Mouse (Mus musculus): ENCODE results near the gene Exosc2. TPM values are rescaled to one million over a fixed set of nuclear protein-coding genes. Genes with fewer than 3 reads are reported as not detected.

Gene Exosc2
- total and polyA plus RNA-seq, 3 experiments, result 128 to 219 (median 172) TPM

- no peaks in the 10 kb centered on the region for H3K27me3 ChIP-seq (ENCODE audit: control insufficient read depth in 1 of 2, insufficient read depth in 2 of 2, low read length in 2 of 2)
- TF ChIP-seq MYB (IDR thresholded peaks at IDR 0.05; ENCODE audit: low read depth, low read length) (no peak), MEF2A (IDR thresholded peaks at IDR 0.05; ENCODE audit: extremely low read depth, insufficient replicate concordance, low read depth, low read length, poor library complexity, severe bottlenecking) (no peak)
These were observed 30.5 kb upstream of the Exosc2 start, which contains the start of gene Prdm12 for GRCm38 (mm10) chr2:31639901-31640608. Gene Prdm12 (plus strand): TSS chr2:31640037.

GRCm38 (mm10) chr2:31640609-31641507 lies 29.7 kb upstream of the Exosc2 start:
- Histone ChIP-seq H3K36me3 (ENCODE audit: control insufficient read depth in 1 of 2, insufficient read depth in 2 of 2, low read length in 2 of 2) (no peaks in the 10 kb centered on the region), H3K27me3 (ENCODE audit: control insufficient read depth in 1 of 2, insufficient read depth in 2 of 2, low read length in 2 of 2) (peaks cover 0 to 2% of the 10 kb centered on the region in 2 experiments; a peak in 1 of 4 replicates), H3K4me3 (ENCODE audit: control insufficient read depth in 1 of 2, insufficient read depth in 1 of 2, low read depth in 2 of 2, low read length in 2 of 2) (no peak overlapping the region), H3K4me1 (ENCODE audit: control insufficient read depth in 1 of 2, insufficient read depth in 2 of 2, low read length in 2 of 2) (no peaks in the 10 kb centered on the region), H3K79me2 (ENCODE audit: control insufficient read depth, insufficient read depth, low read length, poor library complexity) (no peaks in the 10 kb centered on the region), H3K9ac (ENCODE audit: control insufficient read depth, low read depth, low read length, poor library complexity, severe bottlenecking) (no peak overlapping the region), H3K27ac (ENCODE audit: control insufficient read depth, low read depth, low read length) (no peak overlapping the region), H3K9me3 (replicated peaks; ENCODE audit: insufficient read depth, low read length) (no peaks in the 10 kb centered on the region)
- no peak for DNase-seq (ENCODE audit: low read depth, low spot score)
- TF ChIP-seq RAD21 (IDR thresholded peaks at IDR 0.05; ENCODE audit: low read depth, low read length) (no peak), POLR2AphosphoS2 (IDR thresholded peaks at IDR 0.05; ENCODE audit: low read length) (no peak), KAT2A (conservative IDR thresholded peaks at IDR 0.05; ENCODE audit: low read depth, low read length) (no peak), JUND (IDR thresholded peaks at IDR 0.05; ENCODE audit: low read depth, low read length) (no peak), SMC3 (IDR thresholded peaks at IDR 0.05; ENCODE audit: low read depth, low read length) (no peak), POLR2AphosphoS5 (IDR thresholded peaks at IDR 0.05; ENCODE audit: borderline replicate concordance, low read depth, low read length) (no peak), TAL1 (IDR thresholded peaks at IDR 0.05; ENCODE audit: low read length) (no peak), MAX (IDR thresholded peaks at IDR 0.05; ENCODE audit: low read length) (no peak), RCOR1 (IDR thresholded peaks at IDR 0.05; ENCODE audit: low read depth, low read length) (no peak), POLR2A (IDR thresholded peaks at IDR 0.05; ENCODE audit: control insufficient read depth in 1 of 2, insufficient read depth in 1 of 2, low read depth in 1 of 2, low read length in 2 of 2, poor library complexity in 1 of 2) (no peak), MXI1 (IDR thresholded peaks at IDR 0.05; ENCODE audit: low read depth, low read length) (no peak)

More at GRCm38 (mm10) chr2:31639901-31640608, 30.5 kb upstream of the Exosc2 start, which contains the start of gene Prdm12:
- no peaks in the 10 kb centered on the region for H3K36me3 ChIP-seq (ENCODE audit: control insufficient read depth in 1 of 2, insufficient read depth in 2 of 2, low read length in 2 of 2)
- no peak for DNase-seq (ENCODE audit: low read depth, low spot score)
- H3K9me3 ChIP-seq (replicated peaks; ENCODE audit: insufficient read depth, low read length), result no peaks in the 10 kb centered on the region
- H3K9ac ChIP-seq (ENCODE audit: control insufficient read depth, low read depth, low read length, poor library complexity, severe bottlenecking), result no peak within 1 kb of the TSS
- no peaks in the 10 kb centered on the region for H3K79me2 ChIP-seq (ENCODE audit: control insufficient read depth, insufficient read depth, low read length, poor library complexity)
- no peak within 1 kb of the TSS for H3K4me3 ChIP-seq (ENCODE audit: control insufficient read depth in 1 of 2, insufficient read depth in 1 of 2, low read depth in 2 of 2, low read length in 2 of 2)
- no peak within 1 kb of the TSS for H3K27ac ChIP-seq (ENCODE audit: control insufficient read depth, low read depth, low read length)
- no peaks in the 10 kb centered on the region for H3K4me1 ChIP-seq (ENCODE audit: control insufficient read depth in 1 of 2, insufficient read depth in 2 of 2, low read length in 2 of 2)

Data from MEL (cell line).